8 mouse cellular contexts compared by ENCODE assay signal in genomic region chr4:150583777-150584135, GRCm38 (mm10).
A peak's percentile ranks its signal among the peaks of the same experiment; 100 is the strongest.
DNase-seq lines count a peak whose midpoint lies in the region; ATAC-seq and TF ChIP-seq lines count a peak whose summit lies in the region.

No protein-coding gene starts in this region.

- no peak for TF ChIP-seq CTCF in E14TG2a.4 (conservative IDR thresholded peaks at IDR 0.05; ENCODE audit: low read length)

- no peak for DNase-seq in heart, postnatal 25 days (ENCODE audit: low spot score)
- DNase-seq in layer of hippocampus, adult 8-10 months (ENCODE audit: low spot score in 2 of 2) = no peak
- DNase-seq in gastrocnemius, postnatal 14 days = no peak
- no peak for DNase-seq in adrenal gland, postnatal 36 days

- no peaks in the 10 kb centered on the region for H3K9me3 ChIP-seq in heart, embryonic 14.5 days (ENCODE audit: control insufficient read depth, low read length)
- no peaks in the 10 kb centered on the region for H3K9me3 ChIP-seq in E14TG2a.4 (ENCODE audit: low read length)
- no peaks in the 10 kb centered on the region for H3K9me3 ChIP-seq in forebrain, embryonic 15.5 days
- H3K9me3 ChIP-seq in liver, embryonic 16.5 days (replicated peaks; ENCODE audit: control insufficient read depth, low read length) = no peaks in the 10 kb centered on the region

- peaks cover 17 to 49% of the 10 kb centered on the region in 2 experiments for H3K4me1 ChIP-seq in heart, embryonic 14.5 days (ENCODE audit: control insufficient read depth in 2 of 2, insufficient read depth in 2 of 2, low read length in 2 of 2)
- peaks cover 44% of the 10 kb centered on the region for H3K4me1 ChIP-seq in E14TG2a.4 (replicated peaks; ENCODE audit: low read depth, low read length)
- H3K4me1 ChIP-seq in forebrain, embryonic 15.5 days = peaks cover 46% of the 10 kb centered on the region
- peaks cover 50% of the 10 kb centered on the region for H3K4me1 ChIP-seq in liver, embryonic 16.5 days (ENCODE audit: control insufficient read depth, low read depth, low read length)

- H3K27me3 ChIP-seq in heart, embryonic 14.5 days (ENCODE audit: control insufficient read depth, insufficient read depth, low read length) = no peaks in the 10 kb centered on the region
- no peaks in the 10 kb centered on the region for H3K27me3 ChIP-seq in E14TG2a.4 (ENCODE audit: insufficient read depth, low read length)
- no peaks in the 10 kb centered on the region for H3K27me3 ChIP-seq in forebrain, embryonic 15.5 days
- no peaks in the 10 kb centered on the region for H3K27me3 ChIP-seq in liver, embryonic 16.5 days (ENCODE audit: control insufficient read depth, insufficient read depth, low read depth, low read length)

- H3K4me3 ChIP-seq in heart, embryonic 14.5 days (ENCODE audit: control insufficient read depth in 1 of 2, insufficient read depth in 1 of 2, low read depth in 1 of 2, low read length in 2 of 2) = no peak overlapping the region
- H3K4me3 ChIP-seq in E14TG2a.4 (replicated peaks; ENCODE audit: low read length) = peak overlapping the region; percentile 58
- no peak overlapping the region for H3K4me3 ChIP-seq in forebrain, embryonic 15.5 days
- H3K4me3 ChIP-seq in liver, embryonic 16.5 days (ENCODE audit: low read depth, low read length) = no peak overlapping the region

- no peak for ATAC-seq in heart, embryonic 14.5 days (ENCODE audit: insufficient number of reproducible peaks, insufficient read depth, low FRiP score, low read depth)
- ATAC-seq in forebrain, embryonic 15.5 days (replicated peaks) = 0 out of 2 replicates have a peak, but pooled peaks have one; percentile 38
- 0 out of 2 replicates have a peak, but pooled peaks have one; percentile 12 for ATAC-seq in liver, embryonic 16.5 days (ENCODE audit: low read depth)

- intact Hi-C loops in heart, postnatal 25 days (cut with DNase I) = no loop called here
- intact Hi-C loops in gastrocnemius, postnatal 14 days (cut with DNase I; ENCODE audit: low total_unique reads) = no loop called here

- H3K27ac ChIP-seq in heart, embryonic 14.5 days (replicated peaks in 1 of 2; ENCODE audit: control insufficient read depth in 1 of 2, insufficient read depth in 1 of 2, low read depth in 2 of 2, low read length in 2 of 2) = peak overlapping the region; percentile 41 to 65
- H3K27ac ChIP-seq in forebrain, embryonic 15.5 days (replicated peaks) = peak overlapping the region; percentile 67
- peak overlapping the region; percentile 67 for H3K27ac ChIP-seq in liver, embryonic 16.5 days (ENCODE audit: low read length)

- 56% methylated on average over 3 of the region's 3 CpGs for WGBS in heart, embryonic 14.5 days
- 64% methylated on average over 3 of the region's 3 CpGs for WGBS in forebrain, embryonic 15.5 days
- 57% methylated on average over 3 of the region's 3 CpGs for WGBS in liver, embryonic 16.5 days (ENCODE audit: insufficient replicate concordance)

- peak overlapping the region; percentile 45 for H3K9ac ChIP-seq in heart, embryonic 14.5 days (ENCODE audit: low read length)
- peak overlapping the region; percentile 20; the same call in 1 of the 2 replicates for H3K9ac ChIP-seq in forebrain, embryonic 15.5 days (replicated peaks)
- H3K9ac ChIP-seq in liver, embryonic 16.5 days (ENCODE audit: low read depth, low read length) = no peak overlapping the region

- H3K36me3 ChIP-seq in heart, embryonic 14.5 days (ENCODE audit: control insufficient read depth, insufficient read depth, low read length) = no peaks in the 10 kb centered on the region
- H3K36me3 ChIP-seq in E14TG2a.4 (ENCODE audit: insufficient read depth, low read length) = no peaks in the 10 kb centered on the region
- H3K36me3 ChIP-seq in forebrain, embryonic 15.5 days = no peaks in the 10 kb centered on the region
- H3K36me3 ChIP-seq in liver, embryonic 16.5 days (ENCODE audit: control insufficient read depth, insufficient read depth) = no peaks in the 10 kb centered on the region

- H3K4me2 ChIP-seq in heart, embryonic 14.5 days (ENCODE audit: low read length) = peak overlapping the region; percentile 36
- no peak overlapping the region for H3K4me2 ChIP-seq in forebrain, embryonic 15.5 days (replicated peaks)
- H3K4me2 ChIP-seq in liver, embryonic 16.5 days (ENCODE audit: low read depth, low read length) = peak overlapping the region; percentile 26
